9 mouse cellular contexts compared by ENCODE assay signal in the genomic region with DNA sequence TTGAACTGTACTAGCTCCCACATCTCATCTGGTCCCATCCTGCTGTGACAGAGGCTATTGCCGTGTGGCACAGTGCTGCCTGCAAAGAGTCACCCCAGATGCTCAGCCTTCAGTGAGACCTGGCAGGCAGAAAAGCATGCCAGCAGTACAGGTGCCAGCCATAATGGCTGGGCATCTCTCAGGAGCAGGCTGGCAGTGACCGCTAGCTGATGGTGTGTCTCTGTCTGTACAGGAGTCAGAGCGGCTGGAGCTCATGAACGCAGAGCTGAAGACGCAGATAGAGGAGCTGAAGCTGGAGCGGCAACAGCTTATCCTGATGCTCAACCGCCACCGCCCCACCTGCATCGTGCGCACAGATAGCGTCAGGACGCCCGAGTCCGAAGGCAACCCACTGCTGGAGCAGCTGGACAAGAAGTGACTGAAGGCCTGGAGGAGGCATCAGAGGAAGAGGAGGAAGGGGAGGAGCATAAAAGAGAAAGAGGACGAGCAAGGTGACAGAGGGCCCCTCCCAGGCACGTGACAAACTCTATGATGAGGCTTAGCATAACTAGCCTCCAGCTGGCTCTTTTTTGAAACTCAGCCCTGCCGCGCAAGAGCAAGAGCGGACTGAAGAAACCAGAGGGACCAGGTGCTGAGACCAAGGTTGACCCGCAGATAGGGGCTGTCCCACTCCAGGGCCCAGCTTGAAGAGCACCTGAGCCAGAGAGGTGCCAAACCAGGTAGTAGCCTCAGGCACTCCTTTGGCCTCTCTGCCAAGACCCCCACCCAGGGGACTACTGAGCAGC. TPM values are rescaled to one million over a fixed set of nuclear protein-coding genes. Genes with fewer than 3 reads are reported as not detected.
DNase-seq lines count a peak whose midpoint lies in the region; ATAC-seq and TF ChIP-seq lines count a peak whose summit lies in the region.
"Had no signal": no experiment of that assay in that cellular context is flagged by ENCODE, and none has a peak within 500 bp of the region (broad histone marks: within the 10 kb centered on the region; RNA-seq: fewer than 3 reads in every experiment).

No protein-coding gene starts in this region.

- no peaks in the 10 kb centered on the region for H3K9me3 ChIP-seq in lung, postnatal 0 days (ENCODE audit: low read length)
- H3K9me3 ChIP-seq: liver, embryonic 12.5 days had no signal

- 55% methylated on average over 20 of the region's 20 CpGs for WGBS in lung, postnatal 0 days
- 66% methylated on average over 20 of the region's 20 CpGs for WGBS in lung, adult 2 months

- peaks cover 11% of the 10 kb centered on the region; the same call in 1 of the 2 replicates for H3K36me3 ChIP-seq in lung, postnatal 0 days (ENCODE audit: insufficient read depth, low read length)
- H3K36me3 ChIP-seq: liver, embryonic 12.5 days had no signal

- H3K27ac ChIP-seq in lung, postnatal 0 days (ENCODE audit: low read length): peak overlapping the region; percentile 47; the same call in 1 of the 2 replicates
- H3K27ac ChIP-seq: liver, embryonic 12.5 days had no signal

- no peak overlapping the region for H3K9ac ChIP-seq in lung, postnatal 0 days (replicated peaks; ENCODE audit: low read depth)
- H3K9ac ChIP-seq: liver, embryonic 12.5 days had no signal

- no peak for TF ChIP-seq POLR2A in lung, adult 2 months (IDR thresholded peaks at IDR 0.05; ENCODE audit: borderline replicate concordance, extremely low read depth, low read depth, low read length)

- H3K27me3 ChIP-seq in lung, postnatal 0 days (replicated peaks; ENCODE audit: insufficient read depth, low read length): no peaks in the 10 kb centered on the region
- H3K27me3 ChIP-seq: liver, embryonic 12.5 days had no signal

- no peak overlapping the region; the same call in 1 of the 2 replicates for H3K4me2 ChIP-seq in lung, postnatal 0 days (replicated peaks; ENCODE audit: low read depth, low read length)
- H3K4me2 ChIP-seq: liver, embryonic 12.5 days had no signal

- H3K4me3 ChIP-seq in lung, postnatal 0 days (ENCODE audit: low read depth, low read length): no peak overlapping the region
- no peak overlapping the region for H3K4me3 ChIP-seq in lung, adult 2 months (replicated peaks; ENCODE audit: extremely low read depth, low read depth, low read length)
- H3K4me3 ChIP-seq: liver, embryonic 12.5 days had no signal

- H3K4me1 ChIP-seq in lung, postnatal 0 days (ENCODE audit: insufficient read depth, low read depth, low read length): peaks cover 30% of the 10 kb centered on the region
- H3K4me1 ChIP-seq in lung, adult 2 months (ENCODE audit: control insufficient read depth, insufficient read depth, low read length): peaks cover 32% of the 10 kb centered on the region

- no peak for TF ChIP-seq EP300 in lung, postnatal 0 days (IDR thresholded peaks at IDR 0.05)

- ATAC-seq in lung, postnatal 0 days: peak; percentile 43
- ATAC-seq: liver, embryonic 12.5 days had no signal

- peak; percentile 43 to 55 for DNase-seq in cerebellum, postnatal 25 days
- no peak for DNase-seq in cerebellum, adult 9-11 months
- DNase-seq in lung, postnatal 0 days (ENCODE audit: low spot score): peak; percentile 49
- DNase-seq in lung, adult 2 months: no peak
- peak; percentile 66 for DNase-seq in induced T-regulatory cell, adult 2 months (ENCODE audit: low read depth)
- peak; percentile 48 to 53 for DNase-seq in thymus, postnatal 10 days (ENCODE audit: low spot score in 2 of 2)
- no peak for DNase-seq in adrenal gland, postnatal 14 days
- no peak for DNase-seq in right cerebral cortex, postnatal 10 days (ENCODE audit: low spot score in 2 of 2)

- TF ChIP-seq CTCF in lung, postnatal 0 days (IDR thresholded peaks at IDR 0.05): no peak
- TF ChIP-seq CTCF in lung, adult 2 months (IDR thresholded peaks at IDR 0.05; ENCODE audit: insufficient read depth, low read length): no peak

RNA-seq across cellular contexts. Expression of gene Jdp2, which starts 39.9 kb away (rescaled TPM):
- 1.2 and 1.4 TPM in 2 replicates for polyA plus RNA-seq in lung, postnatal 0 days (2015; fragmentation: Nextera tagmentation; extraction: Ambion mirVana)
- polyA plus RNA-seq in lung, adult 2 months (2012; rRNA removed): 21.6 and 30.9 TPM in 2 replicates
- 16.7 and 18.7 TPM in 2 replicates for total RNA-seq in adrenal gland, postnatal 14 days (2021)

RNA-seq across cellular contexts. Expression of gene Batf, which starts 47.7 kb away (rescaled TPM):
- 27.9 and 28.6 TPM in 2 replicates for polyA plus RNA-seq in lung, postnatal 0 days (2015; fragmentation: Nextera tagmentation; extraction: Ambion mirVana)
- polyA plus RNA-seq in lung, adult 2 months (2012; rRNA removed): 8.7 and 10.5 TPM in 2 replicates
- 0.74 and 1.7 TPM in 2 replicates for total RNA-seq in adrenal gland, postnatal 14 days (2021)

Comparison
In these comparisons a context has a peak if more than half of its experiments do, and no peak if none do; other contexts are left out.
1. DNase-seq: peak in cerebellum, postnatal 25 days (2 of 2), lung, postnatal 0 days (single experiment), induced T-regulatory cell, adult 2 months (single experiment) and thymus, postnatal 10 days (2 of 2); none in cerebellum, adult 9-11 months (single experiment), lung, adult 2 months (single experiment), adrenal gland, postnatal 14 days (single experiment) and right cerebral cortex, postnatal 10 days (0 of 2).